Mouse (Mus musculus): ENCODE measurements at regions not wholly inside any gene's neighbourhood (a gene's known extent, or its start where the extent isn't known, plus 50 kb on each side); places are given as distances from the start of the nearest gene placed in this dataset.
A peak's percentile ranks its signal among the peaks of the same experiment; 100 is the strongest.

GRCm38 (mm10) chr14:67550462-67551185, 1541.6 kb upstream of the Gulo start:
- peak; percentile 39 for DNase-seq (ENCODE audit: low spot score)

- no peak for DNase-seq (ENCODE audit: low spot score)
These were observed 1539.7 kb upstream of the Gulo start for GRCm38 (mm10) chr14:67548750-67549149.

GRCm38 (mm10) chr14:67545036-67545435, 1536.0 kb upstream of the Gulo start:
- no peak for DNase-seq (ENCODE audit: low spot score)

- no peak for DNase-seq (ENCODE audit: low spot score)
These were observed 1532.3 kb upstream of the Gulo start for GRCm38 (mm10) chr14:67541271-67541711.

GRCm38 (mm10) chr14:67538696-67539095, 1529.7 kb upstream of the Gulo start:
- DNase-seq (ENCODE audit: low spot score): no peak

- DNase-seq (ENCODE audit: low spot score): peak; percentile 61
These were observed 1528.0 kb upstream of the Gulo start for GRCm38 (mm10) chr14:67536787-67537659.

GRCm38 (mm10) chr14:67506729-67507395, 1497.9 kb upstream of the Gulo start:
- DNase-seq (ENCODE audit: low spot score): peak; percentile 35

- DNase-seq (ENCODE audit: low spot score): no peak
These were observed 1483.1 kb upstream of the Gulo start for GRCm38 (mm10) chr14:67492086-67492485.

GRCm38 (mm10) chr14:67486676-67487075, 1477.7 kb upstream of the Gulo start:
- no peak for DNase-seq (ENCODE audit: low spot score)

GRCm38 (mm10) chr14:67485449-67485800, 1476.4 kb upstream of the Gulo start:
- no peak for DNase-seq (ENCODE audit: low spot score)

GRCm38 (mm10) chr14:67484533-67485448, 1475.8 kb upstream of the Gulo start:
- DNase-seq (ENCODE audit: low spot score): peak; percentile 66
